Mouse (Mus musculus): ENCODE results near the gene Vipr1. TPM values are rescaled to one million over a fixed set of nuclear protein-coding genes. Genes with fewer than 3 reads are reported as not detected.

Vipr1 gene
- polyA plus RNA-seq, 1 experiment from 2014 or later, result 0.16 TPM

DNA sequence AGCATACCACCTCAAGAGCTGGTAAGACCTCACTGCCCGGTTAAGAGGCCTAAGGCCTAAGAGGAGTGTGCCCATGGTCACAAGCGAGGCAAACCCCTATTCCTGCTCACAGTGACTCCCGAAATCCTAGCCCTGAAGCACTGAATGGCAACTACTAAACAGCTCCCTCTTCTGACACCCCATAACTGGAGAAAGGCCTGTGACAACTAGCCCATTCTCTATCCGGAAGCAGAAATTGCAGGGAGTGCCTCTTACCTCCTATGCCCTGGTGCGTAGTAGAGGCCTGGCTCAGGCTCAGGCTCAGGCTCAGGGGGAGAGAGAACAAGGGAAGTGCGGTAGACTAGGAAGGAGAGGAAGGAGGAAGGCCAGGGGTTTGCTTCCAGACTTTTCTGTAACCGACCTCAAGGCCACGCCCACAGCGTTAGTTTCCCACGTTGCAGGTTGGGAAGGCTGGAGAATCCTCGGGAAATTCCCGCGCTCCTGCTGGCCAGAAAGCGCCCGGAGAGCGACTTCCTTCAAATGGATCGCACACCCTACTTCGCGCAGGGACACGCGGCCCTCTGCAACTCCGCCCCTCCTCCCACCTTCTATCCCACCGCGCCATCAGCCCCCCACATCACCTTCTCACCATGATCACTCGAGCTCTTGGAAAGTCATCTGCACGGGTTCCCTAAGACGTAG is 1.1 kb upstream of the Vipr1 start:
- H3K4me1 ChIP-seq, result peaks cover 21% of the 10 kb centered on the region
- no peaks in the 10 kb centered on the region for H3K9me3 ChIP-seq
- 13% methylated on average over 27 of the region's 27 CpGs for WGBS
- no peak overlapping the region for H3K27ac ChIP-seq
- no peak for ATAC-seq (ENCODE audit: low FRiP score, low read depth)
- no peaks in the 10 kb centered on the region for H3K36me3 ChIP-seq
- peaks cover 60% of the 10 kb centered on the region for H3K27me3 ChIP-seq (replicated peaks)
- H3K4me2 ChIP-seq (replicated peaks), result peak overlapping the region; percentile 88
- H3K4me3 ChIP-seq, result peak overlapping the region; percentile 45
- 0 out of 2 replicates have a peak overlapping the region, but pooled peaks have one; percentile 48 for H3K9ac ChIP-seq

DNA sequence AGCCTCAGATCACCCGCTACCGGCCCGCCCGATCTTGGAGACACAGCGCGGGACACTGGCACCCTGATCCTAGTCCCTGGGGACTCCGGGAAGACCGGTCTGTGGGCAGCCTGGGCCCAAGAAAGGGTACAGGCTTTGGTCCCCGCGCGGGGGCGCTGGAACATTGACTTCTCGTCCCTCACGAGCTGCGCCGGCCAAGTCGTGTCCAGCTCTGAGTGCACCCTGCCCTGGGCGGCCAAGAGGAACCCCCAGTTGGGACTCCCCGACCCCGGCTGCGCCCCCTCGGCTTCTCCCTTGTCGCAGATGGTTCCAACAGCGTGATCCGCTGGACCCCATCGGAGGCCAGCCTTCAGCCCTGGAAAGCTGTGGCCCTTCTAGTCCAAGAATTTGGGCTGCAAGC is 515 bp upstream of the Vipr1 start, which contains the start of gene Lyzl4:
TSS of gene Lyzl4 (minus strand) at position 96 of the 400 bp plus-strand sequence.
- H3K4me1 ChIP-seq, result peaks cover 21% of the 10 kb centered on the region
- peaks cover 59% of the 10 kb centered on the region for H3K27me3 ChIP-seq (replicated peaks)
- peak within 1 kb of the TSS; percentile 88 for H3K4me2 ChIP-seq (replicated peaks)
- H3K27ac ChIP-seq, result no peak within 1 kb of the TSS
- peak; percentile 76; the same call in 1 of the 2 replicates for ATAC-seq (ENCODE audit: low FRiP score, low read depth)
- peak within 1 kb of the TSS; percentile 48 for H3K9ac ChIP-seq
- H3K36me3 ChIP-seq, result no peaks in the 10 kb centered on the region
- H3K9me3 ChIP-seq, result no peaks in the 10 kb centered on the region
- under 1% methylated on average over 26 of the region's 26 CpGs for WGBS
- peak within 1 kb of the TSS; percentile 45 for H3K4me3 ChIP-seq

DNA sequence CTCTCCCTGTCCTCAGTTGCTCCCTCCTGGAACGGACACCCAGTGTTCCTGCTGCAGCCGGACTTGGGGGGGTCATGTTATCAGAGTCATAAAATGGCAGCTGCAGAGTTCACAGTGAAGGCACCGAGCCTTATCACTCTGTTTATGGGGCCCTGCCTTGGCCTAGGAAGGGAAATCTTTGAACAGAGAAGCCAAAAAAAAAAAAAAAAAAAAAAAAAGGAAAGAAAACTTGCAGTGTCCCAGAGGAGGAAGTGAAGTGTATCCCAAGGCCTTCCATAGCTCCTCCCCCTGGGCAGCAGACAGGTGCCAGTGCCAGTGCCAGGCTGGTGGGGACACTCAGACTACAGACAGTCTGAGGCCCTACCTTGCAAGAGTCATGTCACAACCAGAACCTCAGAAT is 2.3 kb downstream of the Vipr1 start:
- no peaks in the 10 kb centered on the region for H3K36me3 ChIP-seq
- H3K9me3 ChIP-seq, result no peaks in the 10 kb centered on the region
- H3K4me2 ChIP-seq (replicated peaks), result no peak overlapping the region
- H3K27me3 ChIP-seq (replicated peaks), result peaks cover 48% of the 10 kb centered on the region
- no peak overlapping the region for H3K27ac ChIP-seq
- no peak overlapping the region for H3K4me3 ChIP-seq
- H3K9ac ChIP-seq, result no peak overlapping the region
- H3K4me1 ChIP-seq, result peaks cover 18% of the 10 kb centered on the region
- no peak for ATAC-seq (ENCODE audit: low FRiP score, low read depth)
- WGBS, result 59% methylated on average over 3 of the region's 3 CpGs

DNA sequence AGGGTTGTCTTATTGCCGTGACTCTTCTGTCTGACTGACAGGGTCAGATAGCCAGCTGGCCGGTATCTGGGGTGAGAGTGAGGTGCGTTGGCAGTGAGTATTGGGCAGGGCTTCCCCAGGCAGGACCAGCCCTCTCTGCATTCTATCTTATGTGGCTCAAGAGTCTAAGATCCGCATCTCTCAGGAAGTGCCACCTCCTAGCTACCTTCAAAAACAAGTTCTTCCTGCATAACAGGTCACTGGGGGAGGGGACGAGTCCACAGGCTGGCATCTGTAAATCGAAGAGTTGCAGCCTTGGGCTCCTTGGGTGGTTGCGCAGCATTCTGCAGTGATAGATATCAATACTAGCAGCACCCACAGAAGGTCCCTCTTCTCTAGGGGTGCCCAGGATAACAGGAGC is 4.5 kb downstream of the Vipr1 start:
- Histone ChIP-seq H3K4me3 (no peak overlapping the region), H3K36me3 (no peaks in the 10 kb centered on the region), H3K4me1 (peaks cover 13% of the 10 kb centered on the region; the same call in 1 of the 2 replicates), H3K27ac (no peak overlapping the region), H3K4me2 (replicated peaks) (no peak overlapping the region), H3K9me3 (no peaks in the 10 kb centered on the region), H3K9ac (no peak overlapping the region), H3K27me3 (replicated peaks) (peaks cover 27% of the 10 kb centered on the region)
- WGBS, result 81% methylated on average over 7 of the region's 7 CpGs
- no peak for ATAC-seq (ENCODE audit: low FRiP score, low read depth)

DNA sequence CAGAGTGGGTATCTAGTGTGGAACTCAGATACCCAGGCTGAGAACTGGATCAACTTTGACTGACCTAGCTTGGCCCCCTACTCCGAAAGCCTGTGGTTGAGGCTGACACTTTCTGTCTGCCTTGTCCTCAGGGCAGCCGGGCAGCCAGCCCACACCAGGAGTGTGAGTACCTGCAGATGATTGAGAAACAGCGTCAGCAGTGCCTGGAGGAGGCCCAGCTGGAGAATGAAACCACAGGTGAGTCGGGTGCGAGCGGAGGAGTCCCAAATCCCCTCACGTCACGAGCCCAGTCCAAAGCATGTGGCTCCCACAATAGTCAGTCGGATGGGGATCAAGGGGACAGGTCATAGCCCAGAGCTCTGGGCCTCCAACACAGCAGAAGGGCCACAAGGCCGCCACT is 11.2 kb downstream of the Vipr1 start:
- ATAC-seq (ENCODE audit: low FRiP score, low read depth), result no peak

DNA sequence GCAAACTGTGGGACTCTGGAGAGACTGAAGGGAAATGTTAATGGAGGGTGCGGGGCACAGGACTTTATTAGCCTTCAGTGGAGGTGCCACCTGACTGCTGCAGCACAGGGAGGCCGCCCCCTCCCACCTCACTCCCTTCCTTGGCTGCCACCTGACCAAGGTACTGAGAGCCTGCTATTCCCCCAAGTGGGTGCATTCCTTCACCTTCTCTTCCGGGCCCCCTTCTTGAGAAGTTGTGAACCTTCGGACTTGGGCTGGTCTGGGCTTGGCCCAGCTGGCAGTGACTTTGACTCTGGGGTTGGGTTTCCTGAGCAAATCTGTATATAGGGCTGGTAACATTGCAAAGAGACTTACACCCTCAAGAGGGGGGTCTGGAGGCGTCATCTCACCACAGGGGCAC is 13.8 kb downstream of the Vipr1 start:
- H3K27me3 ChIP-seq (replicated peaks), result no peaks in the 10 kb centered on the region
- no peak overlapping the region for H3K4me2 ChIP-seq (replicated peaks)
- 78% methylated on average over 5 of the region's 5 CpGs for WGBS
- H3K36me3 ChIP-seq, result no peaks in the 10 kb centered on the region
- no peaks in the 10 kb centered on the region for H3K4me1 ChIP-seq
- no peak for ATAC-seq (ENCODE audit: low FRiP score, low read depth)
- H3K9ac ChIP-seq, result no peak overlapping the region
- H3K9me3 ChIP-seq, result no peaks in the 10 kb centered on the region
- no peak overlapping the region for H3K27ac ChIP-seq
- no peak overlapping the region for H3K4me3 ChIP-seq

More for the DNA sequence above, 11.2 kb downstream of the Vipr1 start:
- 90% methylated on average over 10 of the region's 10 CpGs for WGBS
- Histone ChIP-seq H3K36me3 (no peaks in the 10 kb centered on the region), H3K4me1 (no peaks in the 10 kb centered on the region), H3K9me3 (no peaks in the 10 kb centered on the region), H3K4me2 (replicated peaks) (no peak overlapping the region), H3K4me3 (no peak overlapping the region), H3K9ac (no peak overlapping the region), H3K27ac (no peak overlapping the region), H3K27me3 (replicated peaks) (no peaks in the 10 kb centered on the region)

DNA sequence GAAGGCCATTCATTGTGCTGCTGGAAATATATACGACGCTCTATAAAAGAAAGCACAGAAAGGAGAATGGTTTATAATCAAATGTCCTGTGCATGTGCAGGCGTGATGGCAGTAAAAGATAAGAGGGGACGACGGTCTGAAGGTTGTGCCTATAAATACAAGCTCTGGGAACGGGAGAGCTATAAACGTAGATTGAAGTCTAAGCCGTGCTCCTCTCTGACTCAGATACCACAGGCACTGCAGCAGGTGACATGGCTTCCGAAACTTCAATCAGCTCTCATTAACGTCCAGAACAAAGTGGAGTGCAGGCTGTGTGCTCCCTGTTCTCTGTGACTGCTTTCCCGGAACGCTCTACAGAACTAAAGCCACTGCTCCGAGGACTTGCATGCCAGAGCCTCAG is 14.6 kb downstream of the Vipr1 start:
- no peaks in the 10 kb centered on the region for H3K36me3 ChIP-seq

DNA sequence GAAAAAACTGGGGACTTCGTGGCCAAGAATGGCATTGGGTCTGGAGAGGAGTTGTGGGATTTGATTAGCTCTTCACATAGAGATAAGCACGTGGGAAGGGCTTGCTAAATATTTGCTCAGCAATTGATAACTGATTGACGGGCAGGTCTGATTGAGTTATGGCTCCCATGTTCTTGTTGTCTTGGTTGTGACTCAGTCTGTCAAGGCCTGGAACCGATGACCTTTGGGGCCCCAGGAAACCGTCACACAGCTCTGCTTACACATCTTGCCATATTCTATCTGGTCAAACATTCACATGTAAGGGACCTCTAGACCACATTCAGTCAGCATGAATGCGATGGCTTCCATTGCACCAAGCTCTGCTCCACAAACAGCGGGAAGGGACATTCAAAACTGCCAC is 15.7 kb downstream of the Vipr1 start:
- no peak for ATAC-seq (ENCODE audit: low FRiP score, low read depth)

More for the DNA sequence above, 14.6 kb downstream of the Vipr1 start:
- Histone ChIP-seq H3K4me3 (no peak overlapping the region), H3K27ac (no peak overlapping the region), H3K9ac (no peak overlapping the region), H3K9me3 (no peaks in the 10 kb centered on the region), H3K4me2 (replicated peaks) (no peak overlapping the region), H3K27me3 (replicated peaks) (no peaks in the 10 kb centered on the region), H3K4me1 (no peaks in the 10 kb centered on the region)
- 44% methylated on average over 13 of the region's 13 CpGs for WGBS
- ATAC-seq (ENCODE audit: low FRiP score, low read depth), result no peak

DNA sequence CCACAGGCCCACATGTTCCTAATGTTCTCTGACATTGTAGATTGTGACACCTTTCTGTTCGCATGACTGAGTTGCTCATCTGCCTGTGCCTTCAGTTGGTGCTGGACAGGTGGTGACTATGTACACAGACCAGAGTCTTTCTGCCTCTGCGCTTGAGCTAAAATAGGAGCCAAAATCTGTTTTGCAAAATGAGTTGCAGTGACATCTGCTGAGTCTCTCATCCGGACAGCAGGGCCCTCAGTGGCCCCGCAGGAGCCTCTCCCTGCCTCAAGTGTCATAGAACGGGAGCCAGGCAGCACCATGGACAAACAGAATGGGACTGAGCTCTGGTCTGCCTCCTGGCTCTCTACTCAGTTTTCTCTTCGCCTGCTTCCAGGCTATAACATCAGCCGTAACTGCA is 17.3 kb downstream of the Vipr1 start:
- Histone ChIP-seq H3K27ac (no peak overlapping the region), H3K36me3 (no peaks in the 10 kb centered on the region), H3K27me3 (replicated peaks) (no peaks in the 10 kb centered on the region; the same call in 1 of the 2 replicates), H3K4me1 (no peaks in the 10 kb centered on the region), H3K4me3 (no peak overlapping the region), H3K4me2 (replicated peaks) (no peak overlapping the region), H3K9ac (no peak overlapping the region), H3K9me3 (no peaks in the 10 kb centered on the region)
- no peak for ATAC-seq (ENCODE audit: low FRiP score, low read depth)
- 83% methylated on average over 7 of the region's 7 CpGs for WGBS

More for the DNA sequence above, 15.7 kb downstream of the Vipr1 start:
- no peaks in the 10 kb centered on the region for H3K4me1 ChIP-seq
- no peaks in the 10 kb centered on the region for H3K9me3 ChIP-seq
- H3K4me3 ChIP-seq, result no peak overlapping the region
- no peak overlapping the region for H3K4me2 ChIP-seq (replicated peaks)
- H3K27ac ChIP-seq, result no peak overlapping the region
- 89% methylated on average over 7 of the region's 7 CpGs for WGBS
- H3K36me3 ChIP-seq, result no peaks in the 10 kb centered on the region
- no peaks in the 10 kb centered on the region for H3K27me3 ChIP-seq (replicated peaks)
- no peak overlapping the region for H3K9ac ChIP-seq

DNA sequence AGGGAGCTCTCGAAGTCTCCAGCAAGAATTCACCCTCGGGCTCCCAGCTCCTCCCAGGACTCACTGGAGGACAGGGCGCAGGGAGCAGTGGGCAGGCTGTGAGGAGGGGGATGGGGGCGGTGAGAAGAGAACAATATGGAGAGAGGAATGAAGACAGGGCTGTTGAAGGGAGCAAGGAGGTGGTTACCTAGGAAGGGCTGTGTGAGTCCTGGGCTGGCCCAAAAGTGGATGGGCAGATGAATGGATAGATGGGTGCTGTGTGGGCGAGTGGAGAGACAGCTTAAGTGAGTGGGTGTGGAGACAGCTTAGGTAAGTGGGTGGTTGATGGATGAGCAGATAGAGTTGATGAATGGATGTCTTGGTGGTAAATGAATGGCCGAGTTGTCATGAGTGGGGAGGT is 21.0 kb downstream of the Vipr1 start:
- Histone ChIP-seq H3K9me3 (no peaks in the 10 kb centered on the region), H3K4me1 (no peaks in the 10 kb centered on the region; the same call in 1 of the 2 replicates), H3K27me3 (replicated peaks) (peaks cover 10% of the 10 kb centered on the region), H3K4me2 (replicated peaks) (no peak overlapping the region), H3K4me3 (no peak overlapping the region), H3K36me3 (no peaks in the 10 kb centered on the region), H3K27ac (no peak overlapping the region), H3K9ac (no peak overlapping the region)
- 86% methylated on average over 6 of the region's 6 CpGs for WGBS
- ATAC-seq (ENCODE audit: low FRiP score, low read depth), result no peak

DNA sequence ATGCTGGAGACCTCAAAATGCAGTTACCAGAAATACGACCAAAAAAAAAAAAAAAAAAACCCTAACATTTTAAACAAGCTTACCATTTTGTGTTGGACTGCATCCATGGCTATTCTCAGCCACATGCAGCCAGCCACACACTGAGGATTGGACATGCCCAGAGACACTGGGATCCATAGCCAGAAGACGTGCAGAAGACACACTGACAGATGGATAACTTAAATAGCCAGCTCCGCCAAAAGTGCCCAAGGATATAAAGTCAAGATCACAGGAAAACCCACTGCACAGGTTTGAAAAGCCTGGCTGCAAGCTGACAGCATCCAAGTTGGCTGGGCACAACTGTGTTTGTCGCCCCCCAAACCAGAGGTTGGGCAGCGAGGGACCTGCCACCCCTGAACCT is 21.6 kb downstream of the Vipr1 start:
- no peaks in the 10 kb centered on the region for H3K36me3 ChIP-seq
- 89% methylated on average over 5 of the region's 5 CpGs for WGBS
- no peaks in the 10 kb centered on the region for H3K9me3 ChIP-seq
- no peak for ATAC-seq (ENCODE audit: low FRiP score, low read depth)
- H3K9ac ChIP-seq, result no peak overlapping the region
- H3K27me3 ChIP-seq (replicated peaks), result peaks cover 16% of the 10 kb centered on the region
- H3K4me1 ChIP-seq, result peaks cover 1% of the 10 kb centered on the region
- no peak overlapping the region for H3K4me3 ChIP-seq
- H3K4me2 ChIP-seq (replicated peaks), result no peak overlapping the region
- no peak overlapping the region for H3K27ac ChIP-seq

DNA sequence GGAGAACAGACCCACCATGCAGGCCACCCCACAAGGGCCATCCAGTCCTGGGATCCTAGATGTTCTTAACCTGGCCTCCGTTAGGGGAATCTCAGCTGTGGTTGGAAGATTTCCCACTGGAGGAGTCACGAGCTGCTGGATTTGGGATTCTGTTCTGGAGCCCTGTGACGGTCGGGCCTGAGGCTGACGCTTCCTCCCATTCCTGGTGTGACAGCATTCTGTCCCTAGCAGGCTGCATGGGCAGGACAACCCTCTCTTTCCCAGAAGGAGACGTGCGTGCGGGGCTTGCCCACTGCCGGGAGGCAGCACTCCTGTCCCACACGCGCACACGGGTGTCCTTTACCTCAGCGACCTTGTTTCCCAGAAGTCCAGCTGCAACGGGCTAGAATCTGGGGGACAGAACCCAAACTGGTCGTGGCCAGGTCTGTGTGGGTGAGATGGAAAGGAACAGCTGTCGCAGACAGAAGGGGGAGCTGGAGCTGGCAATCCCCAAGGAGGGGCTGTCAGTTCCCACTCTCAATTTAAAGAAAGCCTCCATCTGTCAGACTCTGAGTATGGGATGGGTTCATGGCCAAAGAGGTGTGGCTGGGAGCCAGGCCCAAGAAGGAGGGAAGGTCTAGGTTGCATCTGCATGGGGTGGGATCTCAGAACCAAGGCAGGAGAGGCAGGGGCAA is 24.6 kb downstream of the Vipr1 start:
- Histone ChIP-seq H3K9me3 (no peaks in the 10 kb centered on the region), H3K4me1 (peaks cover 17% of the 10 kb centered on the region), H3K27ac (peak overlapping the region; percentile 15; the same call in 1 of the 2 replicates), H3K4me3 (no peak overlapping the region), H3K27me3 (replicated peaks) (peaks cover 33% of the 10 kb centered on the region), H3K9ac (no peak overlapping the region), H3K4me2 (replicated peaks) (no peak overlapping the region), H3K36me3 (no peaks in the 10 kb centered on the region)
- no peak for ATAC-seq (ENCODE audit: low FRiP score, low read depth)
- WGBS, result 70% methylated on average over 16 of the region's 16 CpGs
